Mouse (Mus musculus): ENCODE measurements around the gene Rec114. TPM values are rescaled to one million over a fixed set of nuclear protein-coding genes. Genes with fewer than 3 reads are reported as not detected.

Gene Rec114
- total and polyA plus RNA-seq, 3 experiments: 2.1 TPM; not detected in 2

DNA sequence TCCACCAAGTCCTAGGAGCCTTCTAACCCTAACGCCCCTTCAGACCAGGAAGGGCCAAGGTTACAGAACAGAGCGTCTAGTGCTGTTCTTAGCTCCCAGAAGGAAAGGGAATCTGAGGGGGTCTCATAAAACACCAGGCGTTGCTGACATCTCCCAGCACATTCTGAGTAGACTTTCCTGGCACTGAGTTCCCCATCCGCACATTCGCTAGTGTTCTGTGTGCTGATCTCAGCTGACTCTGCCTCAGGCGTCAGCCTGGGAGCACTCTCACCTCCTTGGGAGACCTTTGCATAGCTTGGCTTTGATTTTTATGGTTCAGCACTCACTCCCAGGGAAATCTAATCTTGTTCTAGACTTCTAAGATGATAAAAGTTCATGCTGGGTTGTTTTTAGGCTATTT, 68.4 kb downstream of the Rec114 start:
- peaks cover 18% of the 10 kb centered on the region for H3K27me3 ChIP-seq (ENCODE audit: insufficient read depth, low read length)
- ATAC-seq (ENCODE audit: extremely low read depth, insufficient number of reproducible peaks, low FRiP score, poor library complexity, severe bottlenecking): no peak
- DNase-seq (ENCODE audit: low spot score): no peak
- no peaks in the 10 kb centered on the region for H3K36me3 ChIP-seq (replicated peaks)
- TF ChIP-seq CTCF (IDR thresholded peaks at IDR 0.05; ENCODE audit: low read depth, low read length): no peak
- TF ChIP-seq GATA2 (IDR thresholded peaks at IDR 0.05; ENCODE audit: borderline replicate concordance, low read depth, low read length): no peak
- no peak for TF ChIP-seq POLR2AphosphoS5 (IDR thresholded peaks at IDR 0.05; ENCODE audit: insufficient replicate concordance, low read depth, low read length)
- TF ChIP-seq GATA1 (IDR thresholded peaks at IDR 0.05; ENCODE audit: borderline replicate concordance, low read length): no peak
- no peak for TF ChIP-seq TAL1 (conservative IDR thresholded peaks at IDR 0.05; ENCODE audit: low read depth, low read length)
- no peak overlapping the region for H3K4me3 ChIP-seq (ENCODE audit: low read depth, low read length)
- H3K4me1 ChIP-seq (ENCODE audit: insufficient read depth, low read depth, low read length): peaks cover 5% of the 10 kb centered on the region; the same call in 1 of the 2 replicates
- no peaks in the 10 kb centered on the region for H3K9me3 ChIP-seq (replicated peaks)

DNA sequence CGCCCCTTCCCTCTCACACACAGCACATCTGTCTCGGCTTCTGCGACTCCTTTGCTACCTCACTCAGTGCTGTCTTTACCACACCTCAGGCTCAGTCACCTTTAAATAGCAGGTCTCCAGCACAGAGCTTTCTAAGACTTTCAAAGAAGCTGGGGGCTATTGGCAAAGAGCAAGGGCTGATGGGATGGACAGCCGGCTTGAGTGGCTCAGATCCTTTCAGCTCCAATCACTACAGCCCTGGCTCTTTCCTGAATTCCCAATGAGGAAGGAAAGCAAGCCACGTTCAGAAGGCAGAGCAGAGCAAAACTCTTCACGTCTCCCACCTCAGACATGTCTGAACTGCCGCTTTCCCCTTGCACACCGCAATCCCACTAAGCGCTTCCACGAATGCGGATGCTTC, 69.0 kb downstream of the Rec114 start:
- no peak for TF ChIP-seq GATA2 (IDR thresholded peaks at IDR 0.05; ENCODE audit: borderline replicate concordance, low read depth, low read length)
- TF ChIP-seq TAL1 (conservative IDR thresholded peaks at IDR 0.05; ENCODE audit: low read depth, low read length): no peak
- TF ChIP-seq CTCF (IDR thresholded peaks at IDR 0.05; ENCODE audit: low read depth, low read length): no peak
- peaks cover 5% of the 10 kb centered on the region for H3K4me1 ChIP-seq (ENCODE audit: insufficient read depth, low read depth, low read length)
- no peaks in the 10 kb centered on the region for H3K36me3 ChIP-seq (replicated peaks)
- H3K4me3 ChIP-seq (ENCODE audit: low read depth, low read length): no peak overlapping the region
- no peaks in the 10 kb centered on the region for H3K9me3 ChIP-seq (replicated peaks)
- H3K27me3 ChIP-seq (ENCODE audit: insufficient read depth, low read length): peaks cover 18% of the 10 kb centered on the region
- DNase-seq (ENCODE audit: low spot score): no peak
- ATAC-seq (ENCODE audit: extremely low read depth, insufficient number of reproducible peaks, low FRiP score, poor library complexity, severe bottlenecking): no peak

DNA sequence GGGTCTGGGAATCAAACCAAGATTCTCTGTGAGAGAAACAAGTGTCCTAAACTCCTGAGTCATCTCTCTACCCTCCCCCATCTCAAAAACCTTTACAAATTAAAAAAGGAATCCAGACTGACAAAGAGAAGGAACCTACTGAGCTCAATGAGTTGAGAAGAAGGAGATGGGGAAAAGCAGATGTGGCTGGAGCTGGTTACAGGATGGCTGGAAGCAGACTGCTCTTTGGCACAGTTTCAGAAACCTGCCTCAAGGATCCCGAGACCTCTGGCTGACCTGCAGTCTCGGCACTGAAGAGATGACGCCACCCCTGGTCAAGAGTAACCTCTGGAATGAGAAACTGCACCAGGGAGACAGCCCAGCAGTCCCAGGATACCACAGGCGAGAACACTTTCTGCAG, 71.3 kb downstream of the Rec114 start:
- no peaks in the 10 kb centered on the region for H3K9me3 ChIP-seq (replicated peaks)
- ATAC-seq (ENCODE audit: extremely low read depth, insufficient number of reproducible peaks, low FRiP score, poor library complexity, severe bottlenecking) (no peak), DNase-seq (ENCODE audit: low spot score) (no peak)
- H3K4me3 ChIP-seq (ENCODE audit: low read depth, low read length): no peak overlapping the region
- peaks cover 5% of the 10 kb centered on the region for H3K4me1 ChIP-seq (ENCODE audit: insufficient read depth, low read depth, low read length)
- peaks cover 18% of the 10 kb centered on the region for H3K27me3 ChIP-seq (ENCODE audit: insufficient read depth, low read length)
- H3K36me3 ChIP-seq (replicated peaks): peaks cover 12% of the 10 kb centered on the region
- no peak for TF ChIP-seq GATA1 (IDR thresholded peaks at IDR 0.05; ENCODE audit: borderline replicate concordance, low read length)
- TF ChIP-seq TAL1 (conservative IDR thresholded peaks at IDR 0.05; ENCODE audit: low read depth, low read length): no peak
- TF ChIP-seq CTCF (IDR thresholded peaks at IDR 0.05; ENCODE audit: low read depth, low read length): no peak
- no peak for TF ChIP-seq POLR2AphosphoS5 (IDR thresholded peaks at IDR 0.05; ENCODE audit: insufficient replicate concordance, low read depth, low read length)
- TF ChIP-seq GATA2 (IDR thresholded peaks at IDR 0.05; ENCODE audit: borderline replicate concordance, low read depth, low read length): no peak

DNA sequence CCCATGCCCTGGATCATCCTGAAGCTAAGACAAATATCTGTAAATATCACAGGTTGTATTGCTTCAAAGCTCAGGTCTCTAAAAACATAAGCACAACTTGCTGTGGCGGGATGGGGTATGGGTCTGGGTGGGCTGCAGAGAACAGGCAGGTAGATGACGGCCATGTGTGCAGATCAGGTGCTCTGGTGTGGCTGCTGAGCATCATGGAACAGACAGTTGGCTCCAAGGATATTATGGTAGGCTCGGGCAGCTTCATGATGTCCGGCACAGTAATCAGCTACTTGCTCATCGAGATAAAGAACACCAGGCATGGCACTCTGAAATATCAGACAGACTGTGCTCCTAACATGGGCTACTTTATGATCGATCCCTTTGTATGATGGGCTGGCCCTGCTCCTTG, 73.9 kb downstream of the Rec114 start:
- H3K4me3 ChIP-seq (ENCODE audit: low read depth, low read length): no peak overlapping the region
- peaks cover 5% of the 10 kb centered on the region for H3K4me1 ChIP-seq (ENCODE audit: insufficient read depth, low read depth, low read length)
- no peak for ATAC-seq (ENCODE audit: extremely low read depth, insufficient number of reproducible peaks, low FRiP score, poor library complexity, severe bottlenecking)
- no peaks in the 10 kb centered on the region for H3K9me3 ChIP-seq (replicated peaks)
- peaks cover 31% of the 10 kb centered on the region for H3K36me3 ChIP-seq (replicated peaks)
- no peak for TF ChIP-seq GATA2 (IDR thresholded peaks at IDR 0.05; ENCODE audit: borderline replicate concordance, low read depth, low read length)
- no peak for TF ChIP-seq TAL1 (conservative IDR thresholded peaks at IDR 0.05; ENCODE audit: low read depth, low read length)
- no peak for TF ChIP-seq CTCF (IDR thresholded peaks at IDR 0.05; ENCODE audit: low read depth, low read length)
- no peak for TF ChIP-seq POLR2AphosphoS5 (IDR thresholded peaks at IDR 0.05; ENCODE audit: insufficient replicate concordance, low read depth, low read length)
- TF ChIP-seq GATA1 (IDR thresholded peaks at IDR 0.05; ENCODE audit: borderline replicate concordance, low read length): no peak
- peaks cover 12% of the 10 kb centered on the region for H3K27me3 ChIP-seq (ENCODE audit: insufficient read depth, low read length)
- no peak for DNase-seq (ENCODE audit: low spot score)

DNA sequence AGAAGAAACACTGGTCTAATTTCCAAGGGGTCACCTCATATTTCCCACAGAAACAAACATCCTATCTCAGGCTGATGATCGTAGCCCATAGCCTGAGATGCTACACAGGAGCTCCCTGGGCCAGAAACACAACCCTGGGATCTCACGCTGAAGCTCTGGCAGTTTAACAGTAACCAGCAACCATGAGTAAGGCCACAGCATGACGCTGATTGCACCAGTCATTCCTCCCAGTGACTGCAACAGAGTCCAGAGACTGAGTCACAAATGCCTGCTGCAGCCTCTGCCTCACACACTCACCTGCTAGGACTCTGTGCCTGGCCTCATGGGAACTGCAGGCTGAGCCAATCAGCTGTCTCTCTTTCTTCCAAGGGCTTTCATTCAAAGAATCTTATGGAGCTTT, 74.7 kb downstream of the Rec114 start:
- peaks cover 5% of the 10 kb centered on the region for H3K4me1 ChIP-seq (ENCODE audit: insufficient read depth, low read depth, low read length)
- DNase-seq (ENCODE audit: low spot score) (no peak), ATAC-seq (ENCODE audit: extremely low read depth, insufficient number of reproducible peaks, low FRiP score, poor library complexity, severe bottlenecking) (no peak)
- H3K27me3 ChIP-seq (ENCODE audit: insufficient read depth, low read length): peaks cover 6% of the 10 kb centered on the region; the same call in 1 of the 2 replicates
- H3K9me3 ChIP-seq (replicated peaks): no peaks in the 10 kb centered on the region
- H3K4me3 ChIP-seq (ENCODE audit: low read depth, low read length): no peak overlapping the region
- H3K36me3 ChIP-seq (replicated peaks): peaks cover 38% of the 10 kb centered on the region
- TF ChIP-seq GATA1 (IDR thresholded peaks at IDR 0.05; ENCODE audit: borderline replicate concordance, low read length) (no peak), CTCF (IDR thresholded peaks at IDR 0.05; ENCODE audit: low read depth, low read length) (no peak), GATA2 (IDR thresholded peaks at IDR 0.05; ENCODE audit: borderline replicate concordance, low read depth, low read length) (no peak), TAL1 (conservative IDR thresholded peaks at IDR 0.05; ENCODE audit: low read depth, low read length) (no peak), POLR2AphosphoS5 (IDR thresholded peaks at IDR 0.05; ENCODE audit: insufficient replicate concordance, low read depth, low read length) (no peak)

DNA sequence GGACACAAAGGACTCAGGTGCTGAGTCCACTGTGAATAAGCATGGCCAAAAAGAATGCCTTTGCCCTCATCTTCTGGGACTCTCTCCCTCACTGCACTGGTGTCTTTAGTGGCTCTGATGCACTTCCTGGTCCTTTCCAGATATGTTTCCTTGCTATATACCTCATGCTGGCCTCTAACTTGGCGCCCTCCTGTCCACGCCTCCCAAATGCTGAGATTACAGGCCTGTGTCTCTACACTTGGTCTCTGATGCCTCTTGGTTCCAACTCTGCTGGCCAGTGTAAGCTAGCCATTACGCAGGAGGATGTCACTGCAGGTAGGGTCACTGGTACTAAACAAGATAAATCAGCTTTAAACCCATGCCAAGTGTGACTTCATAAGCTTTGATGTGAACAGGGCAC, 75.6 kb downstream of the Rec114 start:
- ATAC-seq (ENCODE audit: extremely low read depth, insufficient number of reproducible peaks, low FRiP score, poor library complexity, severe bottlenecking) (no peak), DNase-seq (ENCODE audit: low spot score) (no peak)
- Histone ChIP-seq H3K9me3 (replicated peaks) (no peaks in the 10 kb centered on the region), H3K4me3 (ENCODE audit: low read depth, low read length) (no peak overlapping the region), H3K27me3 (ENCODE audit: insufficient read depth, low read length) (peaks cover 3% of the 10 kb centered on the region; the same call in 1 of the 2 replicates), H3K36me3 (replicated peaks) (peaks cover 44% of the 10 kb centered on the region), H3K4me1 (ENCODE audit: insufficient read depth, low read depth, low read length) (peaks cover 6% of the 10 kb centered on the region)
- no peak for TF ChIP-seq CTCF (IDR thresholded peaks at IDR 0.05; ENCODE audit: low read depth, low read length)
- no peak for TF ChIP-seq GATA1 (IDR thresholded peaks at IDR 0.05; ENCODE audit: borderline replicate concordance, low read length)
- no peak for TF ChIP-seq GATA2 (IDR thresholded peaks at IDR 0.05; ENCODE audit: borderline replicate concordance, low read depth, low read length)
- TF ChIP-seq POLR2AphosphoS5 (IDR thresholded peaks at IDR 0.05; ENCODE audit: insufficient replicate concordance, low read depth, low read length): no peak
- TF ChIP-seq TAL1 (conservative IDR thresholded peaks at IDR 0.05; ENCODE audit: low read depth, low read length): no peak

All from G1E (cell line).